Mouse (Mus musculus) cortical plate, adult 2 months (tissue): Measurements from ENCODE around the gene Gxylt2. TPM values are rescaled to one million over a fixed set of nuclear protein-coding genes. Genes with fewer than 3 reads are reported as not detected.

ENCODE experiments used
- H3K27ac ChIP-seq: fragments of 200-500 bp; 2 replicates; pipeline ENCODE4 v1.5.1; 2012; ENCODE audit warnings: low read length, control low read depth, inconsistent platforms; ENCODE audit not compliant: insufficient read depth
- H3K4me1 ChIP-seq: fragments of 200-500 bp; 2 replicates; pipeline ENCODE4 v1.6.1; 2011; ENCODE audit warnings: low read length; ENCODE audit not compliant: control insufficient read depth, insufficient read depth
- H3K4me3 ChIP-seq: fragments of 200-500 bp; 2 replicates; pipeline ENCODE4 v1.5.1; 2011; ENCODE audit warnings: mild to moderate bottlenecking, low read length, control low read depth; ENCODE audit not compliant: insufficient read depth
- CTCF ChIP-seq: fragments of 200-500 bp; IDR thresholded peaks from 2 replicates; pipeline ENCODE4 v1.5.1; 2011; ENCODE audit warnings: mild to moderate bottlenecking, control low read depth, low read length; ENCODE audit not compliant: insufficient read depth; ENCODE audit errors: extremely low read depth
- POLR2A ChIP-seq: fragments of 200-500 bp; IDR thresholded peaks from 2 replicates; pipeline ENCODE4 v1.6.1; 2011; ENCODE audit warnings: mild to moderate bottlenecking, low read length, control low read depth; ENCODE audit not compliant: insufficient read depth; ENCODE audit errors: extremely low read depth
- polyA plus RNA-seq: library from polyadenylated mRNA; depleted of rRNA; stranded (reverse); fragments of >200 nt; gene quantifications from 2 replicates; pipeline ENCODE4 v1.2.3, GENCODE M21; 2012

Gxylt2 gene
- polyA plus RNA-seq, 1 experiment = 0.77 TPM

- no peak overlapping the region for H3K27ac ChIP-seq
Measured at GRCm38 (mm10) chr6:100807187-100807586, 102.7 kb downstream of the Gxylt2 start.

DNA sequence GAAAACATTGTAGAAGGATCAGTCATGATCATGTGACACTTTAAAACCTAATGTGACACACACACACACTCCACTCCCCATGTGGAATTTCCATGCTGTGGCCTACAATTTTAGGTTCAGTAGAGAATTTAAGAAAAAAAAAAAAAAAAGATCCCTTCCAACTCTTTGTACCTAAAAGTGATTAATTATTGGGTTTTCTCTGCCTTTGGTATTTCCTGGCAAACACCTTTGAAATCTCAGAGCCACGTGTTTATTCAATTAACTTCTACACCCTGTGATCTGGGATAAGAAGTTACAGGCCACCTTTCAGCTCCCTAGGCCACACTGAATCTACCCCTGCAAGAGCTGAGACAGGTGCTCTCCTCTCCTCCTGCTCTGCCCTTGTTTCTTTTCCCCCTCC, 103.2 kb downstream of the Gxylt2 start:
- H3K4me1 ChIP-seq = no peaks in the 10 kb centered on the region
- no peak overlapping the region for H3K4me3 ChIP-seq
- TF ChIP-seq CTCF (no peak), POLR2A (no peak)

More at GRCm38 (mm10) chr6:100807187-100807586, 102.7 kb downstream of the Gxylt2 start:
- H3K4me3 ChIP-seq = no peak overlapping the region
- H3K4me1 ChIP-seq = no peaks in the 10 kb centered on the region
- TF ChIP-seq POLR2A = no peak
- TF ChIP-seq CTCF = no peak

DNA sequence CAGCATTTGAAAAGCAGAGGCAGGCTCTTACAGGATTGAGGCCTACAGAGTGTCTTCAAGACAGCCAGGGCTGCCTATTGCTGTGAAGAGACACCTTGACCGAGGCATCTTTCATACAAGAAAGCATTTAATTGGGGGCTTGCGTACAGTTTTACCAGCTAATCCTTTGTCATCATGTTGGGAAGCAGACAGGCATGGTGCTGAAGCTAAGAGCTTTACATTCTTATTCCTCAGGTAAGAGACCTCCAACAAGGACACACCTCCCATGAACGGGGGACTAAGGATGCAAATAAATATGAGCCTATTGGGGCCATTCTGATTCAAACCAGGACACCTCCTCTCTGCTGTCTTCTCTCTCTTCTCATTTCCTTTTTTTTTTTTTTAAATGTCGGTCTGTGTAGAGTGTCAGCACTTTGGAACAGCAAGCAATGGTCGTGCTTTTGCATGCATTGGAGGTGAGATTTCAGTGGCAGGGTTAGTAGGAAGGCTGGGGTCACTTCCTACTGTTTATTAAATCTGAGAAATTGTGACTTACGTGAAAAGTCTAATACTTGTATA, 103.8 kb downstream of the Gxylt2 start:
- TF ChIP-seq POLR2A (no peak), CTCF (no peak)

More for the DNA sequence above, 103.2 kb downstream of the Gxylt2 start:
- H3K27ac ChIP-seq = no peak overlapping the region

GRCm38 (mm10) chr6:100810117-100810516, 105.6 kb downstream of the Gxylt2 start:
- no peaks in the 10 kb centered on the region for H3K4me1 ChIP-seq
- H3K27ac ChIP-seq = no peak overlapping the region
- H3K4me3 ChIP-seq = no peak overlapping the region
- no peak for TF ChIP-seq POLR2A
- TF ChIP-seq CTCF = no peak

More for the DNA sequence above, 103.8 kb downstream of the Gxylt2 start:
- no peak overlapping the region for H3K4me3 ChIP-seq
- H3K27ac ChIP-seq = no peak overlapping the region
- H3K4me1 ChIP-seq = no peaks in the 10 kb centered on the region

- no peak for TF ChIP-seq POLR2A
- no peak for TF ChIP-seq CTCF
- Histone ChIP-seq H3K4me1 (no peaks in the 10 kb centered on the region), H3K4me3 (no peak overlapping the region), H3K27ac (no peak overlapping the region)
Measured at GRCm38 (mm10) chr6:100811731-100812130, 107.2 kb downstream of the Gxylt2 start.

GRCm38 (mm10) chr6:100821367-100821766, 116.8 kb downstream of the Gxylt2 start:
- TF ChIP-seq POLR2A (no peak), CTCF (no peak)
- no peak overlapping the region for H3K4me3 ChIP-seq

DNA sequence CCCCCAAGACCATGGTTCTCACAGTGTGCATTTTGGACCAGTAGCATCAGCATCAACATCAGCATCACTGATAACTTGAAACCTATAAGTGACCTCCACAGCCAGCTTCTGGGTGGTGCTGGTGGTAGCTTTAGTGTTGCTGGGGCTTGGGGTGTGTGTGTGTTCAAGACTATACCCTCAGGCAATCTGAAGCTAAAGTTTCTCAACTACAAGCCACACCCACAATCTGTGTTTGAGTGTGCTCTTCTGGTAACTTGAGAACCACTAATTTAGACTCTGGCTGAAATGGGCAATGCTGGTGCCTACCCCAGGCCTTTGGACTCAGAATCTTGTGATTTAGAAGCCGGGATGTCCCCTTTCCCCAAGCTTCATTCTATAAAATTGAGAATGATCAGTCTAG, 118.8 kb downstream of the Gxylt2 start:
- TF ChIP-seq CTCF = no peak
- no peak for TF ChIP-seq POLR2A
- Histone ChIP-seq H3K4me1 (no peaks in the 10 kb centered on the region), H3K27ac (no peak overlapping the region), H3K4me3 (no peak overlapping the region)

More at GRCm38 (mm10) chr6:100821367-100821766, 116.8 kb downstream of the Gxylt2 start:
- no peak overlapping the region for H3K27ac ChIP-seq
- H3K4me1 ChIP-seq = no peaks in the 10 kb centered on the region

GRCm38 (mm10) chr6:100824381-100824965, 119.9 kb downstream of the Gxylt2 start:
- Histone ChIP-seq H3K4me1 (no peaks in the 10 kb centered on the region), H3K4me3 (no peak overlapping the region), H3K27ac (no peak overlapping the region)
- no peak for TF ChIP-seq CTCF
- TF ChIP-seq POLR2A = no peak

DNA sequence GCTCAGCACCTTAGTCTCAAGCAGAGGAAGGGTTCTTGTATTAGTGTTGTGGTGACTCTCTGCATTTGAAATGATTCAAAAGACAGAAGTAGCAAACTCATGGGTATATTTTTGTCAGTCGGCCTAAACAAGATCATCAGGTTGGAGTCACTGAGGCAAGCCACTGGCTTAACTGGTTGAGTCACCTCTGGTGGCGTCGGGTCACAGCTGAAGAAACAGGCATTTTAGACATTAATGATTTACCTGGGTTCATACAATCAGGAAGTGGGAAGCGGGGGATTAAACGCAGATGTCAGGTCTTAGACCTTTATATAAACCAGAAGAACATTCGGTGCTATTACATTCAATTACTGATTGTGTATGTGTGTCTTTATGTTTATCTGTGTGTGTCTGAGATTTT, 121.5 kb downstream of the Gxylt2 start:
- TF ChIP-seq POLR2A = no peak
- no peak for TF ChIP-seq CTCF
- no peaks in the 10 kb centered on the region for H3K4me1 ChIP-seq
- no peak overlapping the region for H3K4me3 ChIP-seq
- no peak overlapping the region for H3K27ac ChIP-seq

GRCm38 (mm10) chr6:100828565-100828964, 124.0 kb downstream of the Gxylt2 start:
- no peak for TF ChIP-seq POLR2A
- no peak for TF ChIP-seq CTCF
- Histone ChIP-seq H3K4me1 (no peaks in the 10 kb centered on the region), H3K27ac (no peak overlapping the region), H3K4me3 (no peak overlapping the region)
